Mouse (Mus musculus): ENCODE measurements around the gene Dennd4b.

DNA sequence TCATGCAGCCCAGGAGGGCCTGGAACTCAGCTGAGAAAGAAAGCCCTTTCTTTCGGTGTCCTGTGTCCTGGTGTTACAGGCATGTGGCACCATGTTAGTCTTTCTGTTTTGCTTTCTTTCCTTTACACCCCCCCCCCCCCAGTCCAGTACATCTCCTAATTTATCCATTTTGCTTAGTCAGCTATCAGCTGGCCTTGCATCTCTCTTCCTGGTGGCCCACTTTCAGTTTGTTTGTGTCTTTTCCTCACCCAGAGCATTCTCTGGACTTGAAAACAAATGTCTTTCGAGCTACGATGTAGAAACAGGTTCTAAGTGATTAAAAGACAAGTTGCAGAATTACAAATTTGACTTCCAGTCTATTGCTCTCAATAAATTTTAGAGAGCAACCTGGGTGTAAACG, 42.5 kb upstream of the Dennd4b start:
- no peak for TF ChIP-seq SIN3A (IDR thresholded peaks at IDR 0.05; ENCODE audit: low read length)
- no peak for TF ChIP-seq ZC3H11A (IDR thresholded peaks at IDR 0.05; ENCODE audit: low read depth, low read length)
- TF ChIP-seq CTCF (conservative IDR thresholded peaks at IDR 0.05 in 1 of 2, IDR thresholded peaks at IDR 0.05 in 1 of 2; ENCODE audit: low read depth in 2 of 2, low read length in 2 of 2) = no peak
- no peak for TF ChIP-seq MYC (IDR thresholded peaks at IDR 0.05; ENCODE audit: low read depth, low read length)
- no peak for TF ChIP-seq MEF2A (IDR thresholded peaks at IDR 0.05; ENCODE audit: borderline replicate concordance, low read depth, low read length)
- no peak for TF ChIP-seq GABPA (IDR thresholded peaks at IDR 0.05; ENCODE audit: insufficient replicate concordance, low read depth, low read length)
- TF ChIP-seq POLR2A (IDR thresholded peaks at IDR 0.05; ENCODE audit: low read depth, low read length) = no peak
- TF ChIP-seq RCOR1 (conservative IDR thresholded peaks at IDR 0.05; ENCODE audit: low read depth, low read length) = no peak
- peak; percentile 50; the same call in 1 of the 2 replicates for TF ChIP-seq MAFK (IDR thresholded peaks at IDR 0.05; ENCODE audit: insufficient replicate concordance, low read length)
- TF ChIP-seq ETS1 (conservative IDR thresholded peaks at IDR 0.05; ENCODE audit: low read depth, low read length) = no peak

All from CH12.LX (cell line).